Mouse (Mus musculus): ENCODE measurements at regions not wholly inside any gene's neighbourhood (a gene's known extent, or its start where the extent isn't known, plus 50 kb on each side); places are given as distances from the start of the nearest gene placed in this dataset.
A peak's percentile ranks its signal among the peaks of the same experiment; 100 is the strongest.
"Not testable (repeated sequence)": the region's sequence is repeated elsewhere in the genome, so short reads cannot be mapped to it uniquely, and the experiment has no call there.

- DNase-seq (ENCODE audit: low read depth, low spot score) = peak; percentile 14
Measured at GRCm38 (mm10) chr8:126081279-126081678, 86.3 kb downstream of the Kcnk1 start.

DNA sequence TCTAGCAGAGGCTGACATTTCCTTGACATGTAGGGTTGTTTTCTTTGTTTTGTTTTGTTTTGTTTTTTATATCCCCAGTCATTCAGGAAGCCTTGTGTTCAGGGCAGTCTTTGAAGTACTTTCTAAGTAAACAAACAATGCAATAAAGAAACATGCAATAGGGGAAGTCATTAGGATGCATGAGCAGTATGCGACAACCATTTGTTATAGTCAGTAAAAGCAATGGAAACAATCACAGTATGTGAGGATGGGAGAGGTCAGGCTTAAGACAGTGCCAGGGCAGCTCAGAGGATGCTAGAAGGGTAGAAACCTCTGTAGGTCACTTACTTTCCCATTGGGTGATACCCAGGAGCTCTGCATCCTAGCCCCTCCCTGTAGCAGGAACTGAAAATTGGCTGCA lies 87.9 kb downstream of the Kcnk1 start:
- DNase-seq (ENCODE audit: low read depth, low spot score) = no peak

DNA sequence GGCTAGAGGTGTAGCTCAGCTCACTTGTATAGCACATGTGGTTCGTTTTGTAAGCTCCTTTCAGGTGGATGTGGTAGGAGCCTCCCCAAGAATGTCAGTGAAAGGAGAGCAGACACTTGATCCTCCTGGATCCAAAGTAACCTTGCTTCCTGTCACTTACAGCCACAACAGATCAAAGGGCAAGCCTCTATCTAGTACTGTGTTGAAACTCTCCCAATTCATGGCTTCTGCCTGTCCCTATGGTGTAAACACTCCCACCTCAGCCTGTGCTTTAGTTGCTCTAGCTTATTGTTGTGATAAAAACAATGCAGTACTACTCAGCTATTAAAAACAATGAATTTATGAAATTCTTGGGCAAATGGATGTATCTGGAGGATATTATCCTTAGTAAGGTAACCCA lies 95.8 kb downstream of the Kcnk1 start:
- no peak for DNase-seq (ENCODE audit: low read depth, low spot score)

DNA sequence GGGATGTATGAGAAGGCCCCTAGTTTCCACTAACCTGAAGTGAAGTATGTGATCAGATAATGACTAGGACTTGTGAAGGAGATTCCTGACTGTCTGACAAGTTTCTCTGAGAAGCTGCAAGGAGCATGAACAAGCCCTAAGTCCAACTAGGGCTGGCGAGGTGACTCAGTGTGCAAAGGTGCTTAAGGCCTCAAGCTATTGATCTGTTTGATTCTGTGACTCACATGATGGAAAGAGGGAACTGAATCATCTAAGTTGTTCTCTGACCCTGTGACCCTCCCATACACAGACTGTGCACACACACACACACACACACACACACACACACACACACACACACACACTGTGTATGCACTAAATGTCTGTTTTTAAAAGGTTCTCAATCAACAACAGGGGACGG lies 99.0 kb downstream of the Kcnk1 start:
- DNase-seq (ENCODE audit: low read depth, low spot score) = no peak

DNA sequence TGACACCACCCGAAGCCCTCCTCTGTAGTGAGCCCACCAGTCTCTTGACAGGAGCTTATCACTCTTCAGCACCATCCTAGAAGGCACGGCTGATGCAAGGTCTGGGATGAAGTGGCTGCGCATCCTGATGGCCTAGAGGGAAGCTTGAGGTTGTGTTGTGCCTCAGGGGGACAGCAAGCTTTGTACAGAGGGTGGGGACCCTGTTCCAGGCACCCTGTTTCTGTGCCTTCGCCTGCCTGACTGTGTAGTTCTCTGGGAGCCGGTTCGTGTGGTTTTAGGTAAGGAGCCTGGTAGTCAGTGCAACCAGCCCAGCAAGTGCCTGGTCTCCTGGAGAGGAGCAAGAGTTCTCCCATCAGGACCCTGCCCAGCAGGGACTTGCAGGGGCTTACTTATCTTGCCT lies 101.1 kb downstream of the Kcnk1 start:
- no peak for DNase-seq (ENCODE audit: low read depth, low spot score)

DNA sequence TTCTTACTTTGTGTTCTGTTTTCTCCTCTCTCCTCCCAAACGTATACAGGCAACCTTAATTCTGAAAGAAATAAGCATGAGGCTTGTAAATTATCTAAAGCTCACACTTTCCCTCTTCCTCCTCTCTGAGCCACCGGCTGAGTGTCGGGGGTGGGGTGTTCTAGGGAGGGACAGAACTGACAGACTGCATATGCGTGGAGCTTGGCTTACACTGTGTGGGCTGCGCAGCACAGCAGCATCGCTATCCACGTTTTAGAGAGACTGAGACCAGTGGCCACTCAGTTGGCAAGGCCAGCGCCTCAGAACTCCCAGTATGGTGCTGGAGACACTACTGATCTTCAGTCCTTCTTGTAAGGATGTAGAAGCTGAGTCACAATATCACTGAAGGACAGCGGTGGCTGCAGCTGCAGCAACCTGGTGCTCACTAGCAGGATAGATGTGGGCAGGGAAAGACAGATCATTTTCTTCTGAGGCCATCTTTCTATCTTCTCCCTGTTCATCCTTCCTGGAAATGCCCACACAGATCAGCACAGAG lies 101.7 kb downstream of the Kcnk1 start:
- DNase-seq (ENCODE audit: low read depth, low spot score) = no peak

DNA sequence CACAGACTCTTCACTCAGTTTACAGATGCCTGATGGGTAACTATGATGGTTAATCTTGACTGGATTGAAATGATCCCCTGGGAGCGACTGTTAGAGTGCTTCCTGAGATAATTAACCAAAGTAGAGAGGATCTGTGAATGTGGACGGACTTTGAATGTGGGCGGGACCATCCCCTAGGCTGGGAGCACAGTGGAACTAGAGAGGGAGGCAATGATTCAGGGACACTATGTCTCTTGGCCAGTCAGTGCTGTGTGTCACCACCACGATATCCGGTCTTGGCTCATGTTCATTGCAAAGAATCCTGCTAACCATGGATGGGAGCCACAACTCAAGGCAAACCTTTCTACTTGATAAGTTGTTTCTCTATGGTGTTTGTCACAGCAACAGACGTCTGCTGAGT lies 103.9 kb downstream of the Kcnk1 start:
- no peak for DNase-seq (ENCODE audit: low read depth, low spot score)

DNA sequence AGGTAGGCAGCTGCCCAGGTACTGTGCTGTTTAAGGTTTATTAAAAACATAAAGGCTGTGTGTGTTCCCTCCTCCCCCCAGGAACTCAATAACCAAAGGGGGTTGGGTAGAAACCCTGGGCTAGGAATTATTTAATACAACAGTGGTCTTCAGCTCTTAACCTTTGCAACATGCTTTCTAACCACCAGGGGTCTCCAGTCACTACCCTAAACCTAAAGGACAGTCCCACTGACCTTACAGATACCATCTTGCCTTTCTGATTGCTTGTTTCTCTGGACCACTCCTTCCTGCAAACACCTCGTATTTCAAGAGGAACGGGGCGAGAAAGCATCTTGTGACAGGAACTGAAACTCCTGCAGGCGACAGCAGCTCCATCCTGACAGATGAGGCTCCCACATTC lies 104.9 kb downstream of the Kcnk1 start:
- DNase-seq (ENCODE audit: low read depth, low spot score) = no peak

DNA sequence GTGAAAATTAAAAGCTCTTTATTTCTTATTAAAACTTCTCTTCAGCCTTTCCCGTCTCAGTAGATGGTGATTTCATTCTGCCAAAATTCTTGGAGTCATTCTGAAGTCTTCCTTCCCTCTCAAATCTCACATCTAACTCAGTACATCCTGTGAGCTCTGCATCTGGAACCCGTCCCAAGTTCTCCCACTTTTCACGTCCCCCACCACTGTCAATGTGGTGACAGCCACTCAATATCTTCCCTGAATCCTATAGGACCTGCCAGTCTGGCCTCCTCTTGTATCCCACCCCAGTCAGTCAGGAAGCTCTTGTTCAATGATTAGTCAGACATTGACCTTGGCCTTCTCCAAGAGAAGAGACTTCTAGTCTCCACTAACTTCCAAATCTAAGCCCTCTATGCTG lies 110.1 kb downstream of the Kcnk1 start:
- no peak for DNase-seq (ENCODE audit: low read depth, low spot score)

- no peak for DNase-seq (ENCODE audit: low read depth, low spot score)
Measured at GRCm38 (mm10) chr8:126126041-126126440, 131.1 kb downstream of the Kcnk1 start.

GRCm38 (mm10) chr8:126132076-126132475 lies 137.1 kb downstream of the Kcnk1 start:
- DNase-seq (ENCODE audit: low read depth, low spot score) = no peak

- not testable (repeated sequence) for DNase-seq (ENCODE audit: low read depth, low spot score)
Measured at GRCm38 (mm10) chr8:126132918-126133317, 137.9 kb downstream of the Kcnk1 start.

DNA sequence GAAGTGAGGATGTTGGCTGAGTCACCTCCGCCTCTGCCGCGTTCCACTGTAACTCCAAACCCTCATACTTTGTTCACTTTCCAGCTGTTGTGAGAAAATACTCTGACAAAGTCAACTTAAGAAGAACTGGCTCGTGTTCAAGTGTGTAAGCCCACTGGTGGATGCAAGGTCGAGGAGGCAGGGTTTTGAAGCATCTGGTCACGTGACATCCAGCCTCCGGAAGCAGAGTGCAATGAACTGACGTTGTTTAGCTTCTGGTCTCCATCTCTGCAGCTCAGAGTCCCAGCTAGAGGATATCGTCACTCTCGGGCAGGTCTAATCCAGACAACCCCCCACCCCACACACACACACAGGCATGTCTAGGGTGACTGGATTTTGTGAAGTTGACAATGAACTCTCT lies 140.1 kb downstream of the Kcnk1 start:
- DNase-seq (ENCODE audit: low read depth, low spot score) = no peak

- DNase-seq (ENCODE audit: low read depth, low spot score) = no peak
Measured at GRCm38 (mm10) chr8:126135573-126135972, 140.6 kb downstream of the Kcnk1 start.

GRCm38 (mm10) chr8:126136946-126137345 lies 142.0 kb downstream of the Kcnk1 start:
- DNase-seq (ENCODE audit: low read depth, low spot score) = no peak

- no peak for DNase-seq (ENCODE audit: low read depth, low spot score)
Measured at GRCm38 (mm10) chr8:126137452-126137851, 142.5 kb downstream of the Kcnk1 start.

GRCm38 (mm10) chr8:126138645-126139545 lies 143.9 kb downstream of the Kcnk1 start:
- no peak for DNase-seq (ENCODE audit: low read depth, low spot score)

DNA sequence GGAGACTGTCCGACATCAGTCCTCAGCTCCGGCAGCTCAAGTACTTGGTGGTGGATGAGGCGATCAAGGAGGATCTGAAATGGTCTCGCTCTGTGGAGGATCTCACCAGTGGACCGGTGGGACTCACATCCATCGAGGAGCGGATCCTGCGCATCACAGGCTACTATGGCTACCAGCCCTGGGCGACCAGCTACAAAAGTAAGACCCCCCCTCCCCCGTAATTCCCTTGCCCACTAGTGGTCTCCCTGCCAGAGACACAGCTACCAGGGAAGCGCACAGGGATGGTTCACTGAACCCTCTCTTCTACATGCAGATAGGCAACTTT lies 144.5 kb downstream of the Kcnk1 start:
- DNase-seq (ENCODE audit: low read depth, low spot score) = no peak

DNA sequence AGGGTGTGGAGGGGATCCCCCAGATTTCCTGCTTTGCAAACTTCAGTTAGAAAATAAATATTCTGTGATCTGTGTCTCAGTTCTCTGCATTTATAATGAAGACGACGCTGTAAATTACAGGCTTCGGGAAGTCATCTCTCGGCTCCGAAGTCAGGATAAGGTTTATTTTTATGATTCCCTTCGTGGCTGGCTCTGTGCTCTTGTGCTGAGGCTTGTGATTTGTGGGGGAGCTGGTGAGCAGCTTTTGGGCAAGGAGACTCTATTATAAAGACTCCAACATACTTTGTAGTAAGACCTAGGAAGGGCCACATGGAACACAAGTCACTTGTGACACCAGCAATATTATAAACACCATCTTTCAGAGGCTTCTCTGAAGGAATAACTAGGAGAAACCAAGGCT lies 146.0 kb downstream of the Kcnk1 start:
- no peak for DNase-seq (ENCODE audit: low read depth, low spot score)

- DNase-seq (ENCODE audit: low read depth, low spot score) = no peak
Measured at GRCm38 (mm10) chr8:126151527-126151926, 146.8 kb upstream of the Slc35f3 start.

GRCm38 (mm10) chr8:126153955-126154354 lies 144.4 kb upstream of the Slc35f3 start:
- DNase-seq (ENCODE audit: low read depth, low spot score) = no peak

GRCm38 (mm10) chr8:126157452-126158185 lies 140.7 kb upstream of the Slc35f3 start:
- DNase-seq (ENCODE audit: low read depth, low spot score) = no peak

- DNase-seq (ENCODE audit: low read depth, low spot score) = no peak
Measured at GRCm38 (mm10) chr8:126159485-126159884, 138.9 kb upstream of the Slc35f3 start.

All from retina, postnatal 7 days (tissue).